Mouse (Mus musculus): Measurements from ENCODE around the gene Trpm3. TPM values are rescaled to one million over a fixed set of nuclear protein-coding genes. Genes with fewer than 3 reads are reported as not detected.

The Trpm3 gene
- 0.47 and 0.61 TPM in 2 replicates for polyA plus RNA-seq (2012; rRNA removed)

DNA sequence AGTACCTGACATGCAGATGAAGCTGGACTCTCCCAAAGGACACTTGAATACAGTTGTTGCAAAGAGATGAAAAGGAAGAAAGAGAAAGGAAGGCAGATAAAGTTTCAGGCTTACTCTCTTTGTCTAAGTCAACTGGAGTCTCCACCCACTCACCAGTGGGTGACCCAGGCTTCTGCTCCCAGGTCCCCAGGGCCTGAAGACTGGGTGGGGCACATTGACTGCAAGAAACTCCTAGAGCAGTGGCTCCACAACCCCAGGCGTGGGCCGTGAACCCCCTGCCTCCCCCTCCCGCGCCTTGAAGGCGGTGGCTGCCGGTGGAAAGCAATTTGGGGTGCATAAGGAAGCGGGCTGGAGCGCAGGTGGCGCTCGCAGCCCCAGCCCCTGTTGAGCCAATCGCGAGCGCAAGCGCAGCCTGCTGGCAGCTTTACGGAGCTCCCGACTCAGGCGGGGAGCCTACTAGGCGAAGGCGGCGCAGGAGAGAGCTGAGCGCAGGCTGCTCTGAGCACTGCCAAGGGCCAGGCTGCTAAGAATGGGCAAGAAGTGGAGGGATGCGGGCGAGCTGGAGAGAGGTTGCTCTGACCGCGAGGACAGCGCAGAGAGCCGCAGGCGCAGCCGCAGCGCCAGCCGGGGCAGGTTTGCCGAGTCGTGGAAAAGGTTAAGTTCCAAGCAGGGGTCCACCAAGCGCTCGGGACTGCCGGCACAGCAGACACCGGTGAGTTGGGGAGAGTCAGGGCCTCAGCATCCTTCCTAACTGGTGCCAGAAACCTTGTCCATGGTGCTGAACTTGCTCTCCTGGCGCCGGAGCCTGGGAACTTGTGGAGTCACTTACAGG, at the start of gene Trpm3:
Gene Trpm3, plus strand, starts transcription at position 457 of the 832 bp plus-strand sequence.

